Mouse (Mus musculus) CH12.LX (cell line): Measurements from ENCODE around the gene Qars.

Experiments
- CHD1 ChIP-seq: IDR thresholded peaks from 2 replicates; pipeline ENCODE4 v1.6.1; 2012; ENCODE audit warnings: low read depth, low read length, improper control_type of control experiment, inconsistent platforms
- CTCF ChIP-seq, 2 experiments: IDR thresholded peaks in 1 of 2; conservative IDR thresholded peaks in 1 of 2; 2 replicates each; pipeline ENCODE4 v1.5.1; 2011 to 2012; ENCODE audit warnings: low read depth in 2 of 2, low read length in 2 of 2, improper control_type of control experiment in 1 of 2, inconsistent platforms in 1 of 2, mild to moderate bottlenecking in 1 of 2, moderate library complexity in 1 of 2
- ZKSCAN1 ChIP-seq: IDR thresholded peaks from 2 replicates; pipeline ENCODE4 v1.6.1; 2012; ENCODE audit warnings: low read depth, inconsistent platforms, low read length, improper control_type of control experiment, borderline replicate concordance

GRCm38 (mm10) chr9:108490559-108491285, 16.8 kb upstream of the Qars start, which contains the start of gene Usp19:
- TF ChIP-seq CTCF (conservative IDR thresholded peaks at IDR 0.05 in 1 of 2, IDR thresholded peaks at IDR 0.05 in 1 of 2; ENCODE audit: low read depth in 2 of 2, low read length in 2 of 2) (no peak), CHD1 (no peak), ZKSCAN1 (no peak)
